Mouse (Mus musculus) left cerebral cortex, postnatal 10 days (tissue): ENCODE measurements at regions not wholly inside any gene's neighbourhood (a gene's known extent, or its start where the extent isn't known, plus 50 kb on each side); places are given as distances from the start of the nearest gene placed in this dataset.

ENCODE experiments used
- DNase-seq, 2 experiments: peaks; one replicate each; pipeline ENCODE4 v3.0.0; 2021 to 2022; ENCODE audit warnings: low spot score in 2 of 2, mixed read lengths in 1 of 2; ENCODE audit errors: extremely low spot score in 1 of 2
- intact Hi-C: fragments of 180-260 bp; cut with DNase I; formaldehyde crosslinking; loops from one replicate; pipeline ENCODE4 v1.15.1; 2025

- intact Hi-C loops, result no loop called here
These were observed 226.4 kb upstream of the Irx3 start for GRCm38 (mm10) chr8:92028308-92028707.

GRCm38 (mm10) chr8:92024133-92024532 is 222.3 kb upstream of the Irx3 start:
- DNase-seq, result no peak
- intact Hi-C loops, result no loop called here

More at GRCm38 (mm10) chr8:92028308-92028707, 226.4 kb upstream of the Irx3 start:
- DNase-seq, result no peak

GRCm38 (mm10) chr8:92021521-92021920 is 219.7 kb upstream of the Irx3 start:
- intact Hi-C loops, result no loop called here

GRCm38 (mm10) chr8:92014704-92015103 is 212.8 kb upstream of the Irx3 start:
- no peak for DNase-seq
- intact Hi-C loops, result no loop called here

More at GRCm38 (mm10) chr8:92021521-92021920, 219.7 kb upstream of the Irx3 start:
- DNase-seq, result no peak

DNA sequence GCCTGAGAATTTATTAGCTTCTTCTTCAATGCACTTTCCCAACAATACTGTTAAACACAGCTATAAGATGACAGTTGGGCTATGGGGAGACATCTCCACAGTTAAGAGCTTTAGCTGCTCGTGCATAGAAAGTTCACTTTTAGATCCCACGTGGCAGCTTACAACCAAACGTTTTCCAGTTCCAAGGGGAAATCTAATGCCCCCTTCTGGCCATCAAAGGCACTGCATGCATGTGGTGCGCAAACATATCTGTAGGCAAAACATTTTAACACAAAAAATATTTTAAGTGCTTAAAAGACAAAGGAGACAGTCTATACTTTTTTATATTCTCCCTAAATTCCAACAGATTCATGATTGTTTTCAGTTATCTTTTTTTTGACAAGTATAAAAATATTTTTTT is 211.3 kb upstream of the Irx3 start:
- intact Hi-C loops, result no loop called here
- no peak for DNase-seq

- no peak for DNase-seq
- intact Hi-C loops, result no loop called here
These were observed 208.5 kb upstream of the Irx3 start for GRCm38 (mm10) chr8:92010412-92010811.

- intact Hi-C loops, result no loop called here
- DNase-seq, result no peak
These were observed 207.0 kb upstream of the Irx3 start for GRCm38 (mm10) chr8:92008616-92009610.

DNA sequence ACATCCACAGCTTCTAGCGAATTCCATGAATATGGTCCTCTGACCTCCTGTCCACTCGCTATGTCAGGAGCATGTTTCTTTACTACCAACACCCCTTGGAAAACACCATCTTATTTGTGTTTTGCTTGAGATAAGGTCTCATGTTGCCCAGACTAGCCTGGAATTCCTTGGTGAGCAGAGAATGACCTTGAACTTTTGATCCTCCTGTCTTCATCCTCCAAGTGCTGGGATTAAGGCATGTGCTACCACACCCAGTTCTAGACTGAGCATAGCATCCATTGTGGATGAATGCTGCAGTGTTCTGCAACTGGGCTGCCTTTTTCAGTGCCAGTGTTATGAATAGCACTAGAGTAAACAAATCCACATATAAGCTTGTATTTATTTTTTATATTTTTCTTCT is 203.2 kb upstream of the Irx3 start:
- DNase-seq, result no peak
- intact Hi-C loops, result no loop called here

GRCm38 (mm10) chr8:92004532-92004931 is 202.7 kb upstream of the Irx3 start:
- no peak for DNase-seq
- intact Hi-C loops, result no loop called here

DNA sequence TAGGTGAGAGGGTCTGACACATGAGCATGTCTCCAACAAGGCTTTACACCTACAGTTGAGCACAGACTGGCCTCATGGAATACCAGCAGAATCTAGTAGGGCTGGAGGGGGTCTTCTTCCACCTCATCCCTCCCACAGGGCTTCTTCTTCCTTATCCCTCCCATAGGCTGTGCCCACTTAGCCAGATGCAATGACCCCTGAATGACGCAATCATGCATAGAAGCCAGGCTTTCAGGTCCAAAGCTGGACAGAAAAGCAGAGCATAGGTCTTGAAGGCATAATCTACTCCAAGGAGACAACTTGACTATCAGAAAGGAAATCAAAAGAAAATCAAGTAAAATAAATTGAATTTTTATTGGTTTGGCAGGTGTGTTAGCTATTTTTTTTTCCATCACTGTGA is 198.5 kb upstream of the Irx3 start:
- no peak for DNase-seq
- intact Hi-C loops, result no loop called here

- no peak for DNase-seq
- intact Hi-C loops, result no loop called here
These were observed 197.8 kb upstream of the Irx3 start for GRCm38 (mm10) chr8:91999661-92000060.

GRCm38 (mm10) chr8:91999189-91999588 is 197.3 kb upstream of the Irx3 start:
- DNase-seq, result no peak
- intact Hi-C loops, result no loop called here

DNA sequence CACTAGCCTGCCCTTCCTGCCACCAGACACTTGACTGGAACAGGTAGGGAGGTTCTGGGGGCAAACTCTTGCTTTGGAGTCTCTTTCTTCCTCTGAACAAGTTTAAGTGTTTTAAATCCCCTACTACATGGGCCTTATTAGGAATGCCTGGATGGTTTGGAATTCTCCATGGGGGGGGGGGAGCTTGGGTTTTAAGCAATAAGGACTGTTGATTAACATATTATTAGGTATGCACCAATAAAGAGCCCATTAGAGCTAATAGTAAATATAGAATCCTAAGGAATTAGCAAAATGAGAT is 196.0 kb upstream of the Irx3 start:
- intact Hi-C loops, result no loop called here
- DNase-seq, result no peak

- intact Hi-C loops, result no loop called here
- no peak for DNase-seq
These were observed 195.4 kb upstream of the Irx3 start for GRCm38 (mm10) chr8:91997023-91997891.

DNA sequence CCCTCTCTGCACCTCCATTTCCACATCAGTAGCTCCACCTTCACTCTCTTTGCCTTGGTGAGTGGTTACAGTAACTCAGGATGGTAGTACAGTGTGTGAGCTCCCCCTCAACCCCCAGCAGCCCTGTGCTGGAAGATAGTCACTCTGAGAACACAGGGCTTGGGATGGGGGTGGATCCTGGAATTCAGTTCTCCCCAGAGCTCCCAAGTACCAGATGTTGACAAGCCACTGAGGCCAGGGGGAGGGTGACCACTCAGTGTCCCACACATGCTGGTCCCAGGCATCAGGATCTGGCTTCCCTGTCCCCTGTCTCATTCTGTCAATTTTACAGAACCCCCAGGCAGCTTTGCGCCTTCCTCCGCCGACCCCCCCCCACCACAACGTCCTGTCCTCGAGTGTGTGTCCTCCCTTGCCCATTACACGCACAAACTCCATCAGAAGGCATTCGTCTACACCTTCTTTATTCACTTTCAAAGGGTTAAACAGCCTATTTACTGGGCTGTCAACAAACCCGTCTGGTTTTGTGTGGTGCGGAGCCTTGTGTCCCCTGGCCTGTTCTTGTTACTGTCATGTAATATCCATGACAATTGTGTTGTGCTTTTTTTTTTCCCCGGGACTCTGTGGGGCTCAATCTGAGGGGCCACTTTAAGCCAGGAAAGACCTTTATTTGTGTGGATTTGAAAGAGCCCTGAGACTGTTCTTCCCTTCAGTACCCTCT is 194.6 kb upstream of the Irx3 start:
- no peak for DNase-seq
- intact Hi-C loops, result no loop called here

GRCm38 (mm10) chr8:91995407-91996144 is 193.7 kb upstream of the Irx3 start:
- intact Hi-C loops, result no loop called here
- DNase-seq, result no peak

- no peak for DNase-seq
- intact Hi-C loops, result no loop called here
These were observed 189.9 kb upstream of the Irx3 start for GRCm38 (mm10) chr8:91991542-91992452.

- intact Hi-C loops, result no loop called here
- no peak for DNase-seq
These were observed 189.1 kb upstream of the Irx3 start for GRCm38 (mm10) chr8:91990952-91991351.
